Mouse (Mus musculus) olfactory bulb, adult 2 months (tissue): ENCODE data around the gene Thap11.

Experiments used
- CTCF ChIP-seq: fragments of 200-500 bp; IDR thresholded peaks from 2 replicates; pipeline ENCODE4 v1.5.1; 2012; ENCODE audit warnings: low read depth, mild to moderate bottlenecking, low read length, moderate library complexity; ENCODE audit not compliant: insufficient read depth
- POLR2A ChIP-seq: fragments of 200-500 bp; IDR thresholded peaks from 2 replicates; pipeline ENCODE4 v1.6.1; 2012; ENCODE audit warnings: mild to moderate bottlenecking, low read depth, low read length, moderate library complexity; ENCODE audit not compliant: insufficient read depth

- no peak for TF ChIP-seq CTCF
- TF ChIP-seq POLR2A, result no peak
These were observed 35.3 kb upstream of the Thap11 start for GRCm38 (mm10) chr8:105819659-105820058.
